Mouse (Mus musculus) gastrocnemius, postnatal 25 days (tissue): ENCODE measurements around the gene Gm49384. TPM values are rescaled to one million over a fixed set of nuclear protein-coding genes. Genes with fewer than 3 reads are reported as not detected.

Experiments used
- DNase-seq: peaks from one replicate; pipeline ENCODE4 v3.0.0; 2022
- long read RNA-seq, 2 experiments: library from polyadenylated mRNA; stranded (forward); transcript quantifications; one replicate each; pipeline ENCODE4 v2.0.0; 2021
- total RNA-seq, 2 experiments: library from RNA; stranded (reverse); gene quantifications; 1 replicate in 1 of 2; 2 replicates in 1 of 2; pipeline ENCODE4 v1.2.3; 2021

The Gm49384 gene
- 1 to 10 TPM; 1.8 to 2.4 TPM for total RNA-seq
- long read RNA-seq, experiment 1 = 0 reads
- long read RNA-seq, experiment 2 = 0 reads

GRCm38 (mm10) chr12:69204052-69204833 is at the start of gene Gm49384:
Gene Gm49384 (minus strand): TSS chr12:69204267.
- no peak for DNase-seq

- DNase-seq = no peak
Measured at GRCm38 (mm10) chr12:69253806-69254205, 49.7 kb upstream of the Gm49384 start.

GRCm38 (mm10) chr12:69250756-69251155 is 46.7 kb upstream of the Gm49384 start:
- no peak for DNase-seq

- no peak for DNase-seq
Measured at GRCm38 (mm10) chr12:69249766-69250165, 45.7 kb upstream of the Gm49384 start.

- peak; percentile 75 for DNase-seq
Measured at GRCm38 (mm10) chr12:69241771-69242431, 37.8 kb upstream of the Gm49384 start.

GRCm38 (mm10) chr12:69241405-69241770 is 37.3 kb upstream of the Gm49384 start:
- no peak for DNase-seq

GRCm38 (mm10) chr12:69240876-69241275 is 36.8 kb upstream of the Gm49384 start, which contains the start of gene Klhdc1:
Gene Klhdc1 (plus strand): TSS chr12:69241176.
- DNase-seq = no peak

GRCm38 (mm10) chr12:69238284-69238683 is 34.2 kb upstream of the Gm49384 start:
- no peak for DNase-seq

GRCm38 (mm10) chr12:69235782-69236181 is 31.7 kb upstream of the Gm49384 start:
- DNase-seq = no peak

GRCm38 (mm10) chr12:69229251-69229650 is 25.2 kb upstream of the Gm49384 start:
- no peak for DNase-seq

GRCm38 (mm10) chr12:69227776-69228466 is 23.9 kb upstream of the Gm49384 start, which contains the start of gene Pole2:
Gene Pole2 (minus strand): TSS chr12:69228195.
- peak; percentile 88 for DNase-seq

- DNase-seq = no peak
Measured at GRCm38 (mm10) chr12:69220613-69221277, 16.7 kb upstream of the Gm49384 start.

GRCm38 (mm10) chr12:69216587-69216986 is 12.5 kb upstream of the Gm49384 start:
- no peak for DNase-seq

GRCm38 (mm10) chr12:69215000-69215785 is 11.1 kb upstream of the Gm49384 start:
- DNase-seq = peak; percentile 54

- DNase-seq = no peak
Measured at GRCm38 (mm10) chr12:69214393-69214792, 10.3 kb upstream of the Gm49384 start.

GRCm38 (mm10) chr12:69213186-69213777 is 9.2 kb upstream of the Gm49384 start:
- DNase-seq = no peak

GRCm38 (mm10) chr12:69211057-69211456 is 7.0 kb upstream of the Gm49384 start:
- no peak for DNase-seq

- DNase-seq = no peak
Measured at GRCm38 (mm10) chr12:69210056-69210979, 6.3 kb upstream of the Gm49384 start.

GRCm38 (mm10) chr12:69208520-69208919 is 4.5 kb upstream of the Gm49384 start:
- no peak for DNase-seq

GRCm38 (mm10) chr12:69207926-69208325 is 3.9 kb upstream of the Gm49384 start:
- DNase-seq = no peak
